Mouse (Mus musculus) heart, embryonic 12.5 days (tissue): ENCODE data around the gene Trim67. TPM values are rescaled to one million over a fixed set of nuclear protein-coding genes. Genes with fewer than 3 reads are reported as not detected.
"Not testable (repeated sequence)": the region's sequence is repeated elsewhere in the genome, so short reads cannot be mapped to it uniquely, and the experiment has no call there.

ENCODE experiments used
- ATAC-seq: fragments of 200-750 bp; cut with Nextera tagmentation; 2 replicates; pipeline ENCODE4 v1.8.0; 2017; ENCODE audit warnings: moderate TSS enrichment, moderate library complexity; ENCODE audit not compliant: insufficient number of reproducible peaks, low FRiP score
- H3K27ac ChIP-seq: fragments of 300-500 bp; sonication (generic); 2 replicates; pipeline ENCODE4 v1.5.1; 2016; ENCODE audit warnings: mild to moderate bottlenecking, moderate library complexity; ENCODE audit not compliant: poor library complexity, severe bottlenecking
- H3K27me3 ChIP-seq: fragments of 300-500 bp; sonication (generic); replicated peaks from 2 replicates; pipeline ENCODE4 v1.6.1; 2016; ENCODE audit warnings: mild to moderate bottlenecking, moderate library complexity
- H3K36me3 ChIP-seq: fragments of 300-500 bp; sonication (generic); 2 replicates; pipeline ENCODE4 v1.6.1; 2016; ENCODE audit warnings: mild to moderate bottlenecking, moderate library complexity
- H3K4me1 ChIP-seq: fragments of 300-500 bp; sonication (generic); replicated peaks from 2 replicates; pipeline ENCODE4 v1.6.1; 2016; ENCODE audit warnings: mild to moderate bottlenecking
- H3K4me2 ChIP-seq: fragments of 300-500 bp; sonication (generic); 2 replicates; pipeline ENCODE4 v1.6.1; 2016; ENCODE audit warnings: mild to moderate bottlenecking, moderate library complexity
- H3K4me3 ChIP-seq: fragments of 300-500 bp; sonication (generic); 2 replicates; pipeline ENCODE4 v1.5.1; 2016; ENCODE audit warnings: mild to moderate bottlenecking
- H3K9ac ChIP-seq: fragments of 300-500 bp; sonication (generic); 2 replicates; pipeline ENCODE4 v1.6.1; 2016; ENCODE audit warnings: mild to moderate bottlenecking, moderate library complexity
- H3K9me3 ChIP-seq: fragments of 300-500 bp; sonication (generic); replicated peaks from 2 replicates; pipeline ENCODE4 v1.6.1; 2016; ENCODE audit warnings: mild to moderate bottlenecking, moderate library complexity
- WGBS: fragments of 180-500 bp; shearing (Covaris S2); methylation state at CpG from one replicate; pipeline ENCODE4 v1.1.7; 2016; 5-methylcytosine and 5-hydroxymethylcytosine counted together
- polyA plus RNA-seq: library from polyadenylated mRNA; unstranded; fragments of >200 nt; fragmentation: Nextera tagmentation; extraction: Ambion mirVana; gene quantifications from 2 replicates; pipeline ENCODE4 v1.2.1, GENCODE M21; 2016

Trim67 gene
- polyA plus RNA-seq, 1 experiment from 2014 or later, result 0.24 TPM

DNA sequence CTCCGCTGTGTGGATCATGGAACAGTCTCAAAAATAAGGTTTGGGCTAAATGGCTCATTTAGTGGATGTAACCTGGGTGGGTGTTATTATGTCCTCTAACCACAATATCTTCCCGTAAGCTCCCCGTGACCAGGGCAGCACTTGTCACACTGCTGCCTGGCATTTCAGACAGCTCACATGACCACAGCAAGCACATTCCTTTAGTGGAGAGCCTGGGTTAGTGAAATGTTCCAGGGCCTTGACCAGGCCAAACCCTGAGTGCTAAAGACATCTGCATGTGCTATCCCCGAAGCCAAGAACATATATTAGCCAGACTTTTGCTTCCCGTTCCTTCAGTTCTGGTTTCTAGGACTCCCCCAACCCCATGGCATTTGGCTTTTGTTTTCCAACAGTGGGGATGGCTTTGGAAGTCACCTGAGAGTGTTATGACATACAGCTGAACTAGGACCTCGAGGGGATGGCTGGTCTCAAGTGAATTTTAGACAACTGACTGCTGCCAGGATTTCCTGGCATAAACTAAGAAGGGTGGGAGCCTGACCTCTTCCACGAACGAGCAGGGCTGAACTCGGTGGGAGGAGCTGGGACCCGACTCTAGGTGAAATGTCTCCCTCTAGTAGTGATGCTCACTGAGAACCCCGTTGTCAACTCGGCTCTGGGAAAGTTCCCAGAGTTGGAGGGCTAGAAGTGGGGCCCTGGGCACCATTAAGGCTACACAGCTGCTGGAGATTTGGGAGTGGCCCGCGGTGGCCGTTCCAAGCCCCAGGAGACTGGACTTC is 40.7 kb downstream of the Trim67 start:
- Histone ChIP-seq H3K36me3 (peaks cover 13% of the 10 kb centered on the region), H3K27ac (peak overlapping the region; percentile 53; the same call in 1 of the 2 replicates), H3K9me3 (no peaks in the 10 kb centered on the region), H3K4me1 (peaks cover 15% of the 10 kb centered on the region), H3K27me3 (peaks cover 5% of the 10 kb centered on the region), H3K4me2 (peak overlapping the region; percentile 37; the same call in 1 of the 2 replicates), H3K9ac (no peak overlapping the region), H3K4me3 (no peak overlapping the region)
- ATAC-seq, result peak; percentile 40; the same call in 1 of the 2 replicates
- 26% methylated on average over 15 of the region's 15 CpGs for WGBS

GRCm38 (mm10) chr8:124835848-124836247 is 43.0 kb downstream of the Trim67 start:
- ATAC-seq, result no peak

GRCm38 (mm10) chr8:124836273-124836672 is 43.4 kb downstream of the Trim67 start:
- 84% methylated on average over 7 of the region's 7 CpGs for WGBS
- Histone ChIP-seq H3K4me3 (no peak overlapping the region), H3K9ac (no peak overlapping the region), H3K27ac (no peak overlapping the region), H3K27me3 (no peaks in the 10 kb centered on the region), H3K36me3 (peaks cover 40% of the 10 kb centered on the region), H3K4me2 (no peak overlapping the region), H3K4me1 (peaks cover 15% of the 10 kb centered on the region), H3K9me3 (no peaks in the 10 kb centered on the region)
- no peak for ATAC-seq

More at GRCm38 (mm10) chr8:124835848-124836247, 43.0 kb downstream of the Trim67 start:
- Histone ChIP-seq H3K4me2 (no peak overlapping the region), H3K4me3 (no peak overlapping the region), H3K9ac (no peak overlapping the region), H3K4me1 (peaks cover 15% of the 10 kb centered on the region), H3K36me3 (peaks cover 35% of the 10 kb centered on the region), H3K9me3 (no peaks in the 10 kb centered on the region), H3K27me3 (no peaks in the 10 kb centered on the region), H3K27ac (no peak overlapping the region)

GRCm38 (mm10) chr8:124836907-124837306 is 44.0 kb downstream of the Trim67 start:
- WGBS, result 71% methylated on average over 2 of the region's 2 CpGs

DNA sequence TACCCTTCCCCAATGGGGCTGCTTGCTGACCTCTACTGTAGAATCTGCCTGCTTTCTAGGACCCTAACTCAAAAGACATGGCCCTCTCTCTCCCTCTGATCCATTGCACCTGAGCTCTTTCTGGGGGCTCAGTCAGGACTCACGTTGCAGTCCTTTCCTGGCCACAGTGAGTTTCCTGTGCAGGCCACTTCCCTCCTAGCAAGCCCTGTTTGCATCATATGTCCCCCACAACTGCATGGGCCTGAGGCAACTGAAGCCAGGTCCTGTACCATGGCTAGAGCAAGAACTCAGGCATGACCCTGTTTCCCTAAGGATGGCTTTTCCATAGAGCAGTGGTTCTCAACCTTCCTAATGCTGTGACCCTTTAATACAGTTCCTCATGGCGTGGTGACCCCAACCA is 45.1 kb downstream of the Trim67 start:
- Histone ChIP-seq H3K4me3 (no peak overlapping the region), H3K36me3 (peaks cover 48% of the 10 kb centered on the region), H3K9me3 (no peaks in the 10 kb centered on the region), H3K4me2 (no peak overlapping the region), H3K4me1 (peaks cover 14% of the 10 kb centered on the region), H3K9ac (no peak overlapping the region), H3K27ac (no peak overlapping the region), H3K27me3 (no peaks in the 10 kb centered on the region)
- ATAC-seq, result no peak
- WGBS, result 84% methylated on average over 2 of the region's 2 CpGs

More at GRCm38 (mm10) chr8:124836907-124837306, 44.0 kb downstream of the Trim67 start:
- no peak for ATAC-seq
- Histone ChIP-seq H3K9ac (no peak overlapping the region), H3K4me1 (peaks cover 15% of the 10 kb centered on the region), H3K27me3 (no peaks in the 10 kb centered on the region), H3K9me3 (no peaks in the 10 kb centered on the region), H3K4me2 (no peak overlapping the region), H3K4me3 (no peak overlapping the region), H3K36me3 (peaks cover 46% of the 10 kb centered on the region), H3K27ac (no peak overlapping the region)

DNA sequence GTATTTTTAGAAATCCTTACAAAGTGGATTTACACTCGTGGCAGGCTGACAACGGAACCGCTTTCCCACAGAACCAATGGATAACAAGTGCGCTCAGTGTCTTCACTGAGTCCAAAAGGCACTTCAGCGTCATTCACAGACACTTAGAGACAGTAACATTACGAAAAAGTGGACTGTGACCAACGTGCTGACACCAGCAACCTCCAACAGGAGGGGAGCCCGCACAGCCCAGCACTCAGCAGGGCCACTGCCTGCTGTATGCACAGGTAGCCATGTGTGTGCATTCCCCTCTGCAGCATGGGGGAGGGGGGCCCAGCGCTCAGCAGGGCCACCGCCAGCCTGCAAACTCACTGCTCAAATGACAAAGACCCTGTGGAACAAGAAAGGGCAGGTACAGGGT is 46.5 kb downstream of the Trim67 start:
- Histone ChIP-seq H3K9me3 (no peaks in the 10 kb centered on the region), H3K27ac (no peak overlapping the region), H3K4me2 (no peak overlapping the region), H3K4me3 (no peak overlapping the region), H3K4me1 (no peaks in the 10 kb centered on the region; the same call in 1 of the 2 replicates), H3K9ac (no peak overlapping the region), H3K27me3 (no peaks in the 10 kb centered on the region), H3K36me3 (peaks cover 58% of the 10 kb centered on the region)
- no peak for ATAC-seq
- 75% methylated on average over 10 of the region's 10 CpGs for WGBS

- H3K36me3 ChIP-seq, result peaks cover 61% of the 10 kb centered on the region
- H3K4me3 ChIP-seq, result no peak overlapping the region
- H3K4me2 ChIP-seq, result no peak overlapping the region
- no peak for ATAC-seq
- H3K27ac ChIP-seq, result no peak overlapping the region
- no peaks in the 10 kb centered on the region for H3K9me3 ChIP-seq
- no peaks in the 10 kb centered on the region for H3K27me3 ChIP-seq
- WGBS, result 95% methylated on average over 7 of the region's 7 CpGs
- H3K4me1 ChIP-seq, result peaks cover 6% of the 10 kb centered on the region; the same call in 1 of the 2 replicates
- H3K9ac ChIP-seq, result no peak overlapping the region
Measured at GRCm38 (mm10) chr8:124840900-124841299, 48.0 kb downstream of the Trim67 start.

- WGBS, result 88% methylated on average over 10 of the region's 10 CpGs
- ATAC-seq, result no peak
- Histone ChIP-seq H3K9me3 (no peaks in the 10 kb centered on the region), H3K9ac (no peak overlapping the region), H3K36me3 (peaks cover 61% of the 10 kb centered on the region), H3K4me1 (peaks cover 6% of the 10 kb centered on the region; the same call in 1 of the 2 replicates), H3K27me3 (no peaks in the 10 kb centered on the region), H3K4me2 (no peak overlapping the region), H3K27ac (no peak overlapping the region), H3K4me3 (no peak overlapping the region)
Measured at GRCm38 (mm10) chr8:124841775-124842174, 48.9 kb downstream of the Trim67 start.

DNA sequence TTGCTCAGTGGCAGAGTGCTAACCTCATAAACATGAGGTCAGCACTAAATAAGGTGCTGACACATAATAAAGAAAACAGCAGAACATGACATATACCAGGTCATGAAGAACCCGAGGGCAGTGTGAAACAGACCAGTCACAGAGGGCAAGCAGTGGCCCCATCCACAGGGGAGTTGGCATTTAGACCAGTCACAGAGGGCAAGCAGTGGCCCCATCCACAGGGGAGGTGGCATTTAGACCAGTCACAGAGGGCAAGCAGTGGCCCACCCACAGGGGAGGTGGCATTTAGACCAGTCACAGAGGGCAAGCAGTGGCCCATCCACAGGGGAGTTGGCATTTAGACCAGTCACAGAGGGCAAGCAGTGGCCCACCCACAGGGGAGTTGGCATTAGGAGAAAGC is 50.0 kb downstream of the Trim67 start:
- H3K4me1 ChIP-seq, H3K4me2 ChIP-seq, H3K27ac ChIP-seq, H3K9ac ChIP-seq, ATAC-seq, H3K27me3 ChIP-seq, H3K4me3 ChIP-seq, H3K9me3 ChIP-seq: not testable (repeated sequence)
- H3K36me3 ChIP-seq, result peaks cover 55% of the 10 kb centered on the region
- WGBS, result 47% methylated on average over 1 of the region's 1 CpGs

- no peak for ATAC-seq
- WGBS, result 66% methylated on average over 3 of the region's 3 CpGs
- H3K36me3 ChIP-seq, result peaks cover 33% of the 10 kb centered on the region
- no peak overlapping the region for H3K4me3 ChIP-seq
- no peaks in the 10 kb centered on the region for H3K9me3 ChIP-seq
- H3K27ac ChIP-seq, result no peak overlapping the region
- H3K4me1 ChIP-seq, result peaks cover 6% of the 10 kb centered on the region; the same call in 1 of the 2 replicates
- no peaks in the 10 kb centered on the region for H3K27me3 ChIP-seq
- H3K4me2 ChIP-seq, result no peak overlapping the region
- H3K9ac ChIP-seq, result no peak overlapping the region
Measured at GRCm38 (mm10) chr8:124845131-124845530, 52.2 kb downstream of the Trim67 start.

DNA sequence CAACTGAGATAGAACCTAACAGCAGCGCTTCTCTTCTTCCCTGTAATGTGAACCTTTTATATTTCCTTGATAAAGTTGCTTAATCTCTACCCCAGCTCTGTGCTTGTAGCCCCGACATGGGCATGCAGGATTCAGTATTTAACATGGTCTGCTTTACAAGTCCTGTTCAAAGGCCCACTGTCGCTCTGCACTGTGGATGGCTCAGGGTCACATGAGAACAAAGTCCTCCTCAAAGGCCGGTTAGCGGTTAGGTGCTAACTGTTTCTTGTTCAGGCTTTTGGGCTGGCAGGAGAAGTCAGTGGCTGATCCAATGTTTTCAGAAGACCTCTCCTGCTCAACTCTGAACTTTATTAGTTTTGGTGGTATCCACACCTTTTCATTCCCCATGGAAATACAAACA is 52.7 kb downstream of the Trim67 start:
- no peak overlapping the region for H3K9ac ChIP-seq
- 81% methylated on average over 5 of the region's 5 CpGs for WGBS
- ATAC-seq, result no peak
- no peak overlapping the region for H3K4me2 ChIP-seq
- peaks cover 6% of the 10 kb centered on the region; the same call in 1 of the 2 replicates for H3K4me1 ChIP-seq
- no peaks in the 10 kb centered on the region for H3K9me3 ChIP-seq
- H3K27ac ChIP-seq, result no peak overlapping the region
- no peak overlapping the region for H3K4me3 ChIP-seq
- no peaks in the 10 kb centered on the region for H3K27me3 ChIP-seq
- peaks cover 29% of the 10 kb centered on the region for H3K36me3 ChIP-seq
